Mouse (Mus musculus) stomach, postnatal 0 days (tissue): ENCODE measurements around the gene Eif2b2.

Source experiments
- CTCF ChIP-seq: IDR thresholded peaks from 2 replicates; pipeline ENCODE4 v1.5.1; 2016; ENCODE audit warnings: antibody characterized with exemption, low read depth, mild to moderate bottlenecking, moderate library complexity
- EP300 ChIP-seq: optimal IDR thresholded peaks from 2 replicates; pipeline ENCODE3; 2016; ENCODE audit warnings: antibody characterized with exemption

DNA sequence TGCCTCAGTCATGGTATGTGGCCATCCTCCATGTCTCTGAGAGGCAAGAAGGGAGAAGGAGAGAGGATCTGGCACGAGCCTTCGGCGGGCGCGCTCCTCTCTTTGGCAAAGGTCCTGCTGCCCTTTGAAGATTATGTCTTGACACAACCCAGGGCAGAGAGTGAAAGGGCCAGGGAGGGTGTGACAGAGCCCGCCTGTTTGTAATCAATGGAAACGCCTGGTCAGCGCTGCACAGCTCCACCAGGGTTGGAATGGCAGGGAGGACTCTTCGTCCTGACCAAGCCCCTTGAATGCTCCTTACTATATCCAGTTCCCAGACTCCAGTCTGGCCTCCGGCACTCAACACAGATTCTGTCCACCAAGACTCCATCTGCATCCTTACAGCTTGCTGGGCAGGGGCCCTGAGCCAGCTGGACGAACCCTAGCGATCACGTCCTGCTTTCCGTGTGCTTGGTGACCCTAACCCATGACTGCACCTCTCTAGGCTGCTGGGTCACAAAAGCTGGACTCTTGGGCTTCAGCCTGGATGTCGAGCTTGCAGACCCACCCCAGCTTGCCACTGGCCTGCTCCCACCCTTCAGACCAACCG lies 44.1 kb upstream of the Eif2b2 start:
- TF ChIP-seq CTCF (no peak), EP300 (no peak)
